Mouse (Mus musculus) limb, embryonic 15.5 days (tissue): ENCODE results near the gene Gm20388. TPM values are rescaled to one million over a fixed set of nuclear protein-coding genes. Genes with fewer than 3 reads are reported as not detected.
A peak's percentile ranks its signal among the peaks of the same experiment; 100 is the strongest.

ENCODE experiments used
- ATAC-seq: fragments of 200-750 bp; cut with Nextera tagmentation; 2 replicates; pipeline ENCODE4 v1.8.0; 2017; ENCODE audit warnings: low read depth, moderate TSS enrichment; ENCODE audit not compliant: insufficient number of reproducible peaks, low FRiP score, low TSS enrichment
- H3K27ac ChIP-seq: fragments of 300-500 bp; sonication (generic); 2 replicates; pipeline ENCODE4 v1.5.1; 2015; ENCODE audit warnings: moderate library complexity, mild to moderate bottlenecking, inconsistent platforms
- H3K27me3 ChIP-seq: fragments of 300-500 bp; sonication (generic); 2 replicates; pipeline ENCODE4 v1.6.1; 2015; ENCODE audit warnings: inconsistent platforms
- H3K36me3 ChIP-seq: fragments of 300-500 bp; sonication (generic); 2 replicates; pipeline ENCODE4 v1.6.1; 2015; ENCODE audit warnings: inconsistent platforms
- H3K4me1 ChIP-seq: fragments of 300-500 bp; sonication (generic); 2 replicates; pipeline ENCODE4 v1.6.1; 2015; ENCODE audit warnings: inconsistent platforms
- H3K4me2 ChIP-seq: fragments of 300-500 bp; sonication (generic); 2 replicates; pipeline ENCODE4 v1.6.1; 2015; ENCODE audit warnings: mild to moderate bottlenecking, inconsistent platforms
- H3K4me3 ChIP-seq: fragments of 300-500 bp; sonication (generic); 2 replicates; pipeline ENCODE4 v1.5.1; 2015; ENCODE audit warnings: mild to moderate bottlenecking, inconsistent platforms
- H3K9ac ChIP-seq: fragments of 300-500 bp; sonication (generic); 2 replicates; pipeline ENCODE4 v1.6.1; 2015; ENCODE audit warnings: inconsistent platforms
- H3K9me3 ChIP-seq: fragments of 300-500 bp; sonication (generic); 2 replicates; pipeline ENCODE4 v1.6.1; 2016; ENCODE audit warnings: inconsistent platforms
- WGBS: fragments of 180-500 bp; shearing (Covaris S2); methylation state at CpG from one replicate; pipeline ENCODE4 v1.1.7; 2015; 5-methylcytosine and 5-hydroxymethylcytosine counted together
- polyA plus RNA-seq: library from polyadenylated mRNA; unstranded; fragments of >200 nt; fragmentation: Nextera tagmentation; extraction: Ambion mirVana; gene quantifications from 2 replicates; pipeline ENCODE4 v1.2.1, GENCODE M21; 2015

Gene Gm20388
- polyA plus RNA-seq, 1 experiment from 2014 or later, result 4.9 TPM

DNA sequence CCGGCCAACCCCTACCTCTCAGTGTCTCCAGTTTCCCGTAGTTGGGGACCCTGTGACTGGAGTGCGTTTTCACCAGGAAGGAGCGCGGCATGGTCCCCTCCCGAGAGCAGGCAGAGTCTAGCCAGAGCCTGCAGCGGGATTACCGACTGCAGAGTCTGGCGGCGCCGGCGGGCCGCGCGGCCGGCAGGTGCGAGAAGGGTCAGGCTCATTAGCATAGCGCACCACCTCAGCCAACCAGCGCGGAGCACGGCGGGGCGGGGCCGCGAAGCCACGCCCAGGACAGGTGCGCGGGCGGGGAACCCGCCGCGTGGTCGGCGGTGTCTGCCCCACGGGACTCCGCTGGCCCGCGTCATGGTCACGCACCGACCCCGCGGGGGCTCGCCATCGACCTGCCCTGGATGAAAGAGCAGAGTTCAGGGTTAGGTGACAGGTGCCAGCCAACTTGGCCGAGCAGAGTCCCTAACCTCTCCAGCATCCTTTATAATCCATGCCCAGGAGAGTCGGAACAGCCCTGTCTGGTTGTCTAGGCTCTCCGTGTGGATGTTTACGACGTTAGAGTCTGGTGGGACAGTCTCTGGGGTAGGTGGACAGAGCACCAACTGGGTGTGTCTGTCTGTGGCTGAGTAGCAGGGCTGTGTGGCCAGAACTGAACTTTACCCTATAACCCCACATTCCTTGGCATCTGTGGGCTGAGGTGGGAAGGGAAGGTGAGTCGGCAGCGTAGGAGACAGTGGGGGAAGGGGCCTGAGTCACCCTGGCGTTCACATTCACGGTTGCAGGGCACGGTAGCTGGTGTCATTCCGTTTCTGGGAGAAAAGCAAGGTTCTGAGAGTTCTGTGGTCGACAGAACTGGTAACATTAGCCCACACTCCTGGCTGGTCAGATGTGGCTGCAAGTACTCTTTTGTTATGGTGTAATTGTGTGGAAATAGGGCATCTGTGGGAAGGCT is 2550.2 kb downstream of the Gm20388 start, which contains the start of gene Snai3:
Gene Snai3 (minus strand): TSS at position 210 of the 949 bp plus-strand sequence.
- no peak within 1 kb of the TSS for H3K9ac ChIP-seq
- 2% methylated on average over 50 of the region's 56 CpGs for WGBS

GRCm38 (mm10) chr8:122461473-122462148 is 2551.0 kb downstream of the Gm20388 start:
- Histone ChIP-seq H3K27ac (no peak overlapping the region), H3K9me3 (no peaks in the 10 kb centered on the region), H3K27me3 (peaks cover 61% of the 10 kb centered on the region), H3K4me1 (peaks cover 23% of the 10 kb centered on the region), H3K4me3 (no peak overlapping the region), H3K4me2 (no peak overlapping the region), H3K9ac (no peak overlapping the region), H3K36me3 (peaks cover 16% of the 10 kb centered on the region)
- ATAC-seq, result no peak
- 49% methylated on average over 11 of the region's 11 CpGs for WGBS

More for the DNA sequence above, 2550.2 kb downstream of the Gm20388 start, which contains the start of gene Snai3:
- Histone ChIP-seq H3K4me3 (peak within 1 kb of the TSS; percentile 33), H3K27ac (no peak within 1 kb of the TSS), H3K9me3 (no peaks in the 10 kb centered on the region), H3K4me1 (peaks cover 23% of the 10 kb centered on the region), H3K27me3 (peaks cover 67% of the 10 kb centered on the region), H3K4me2 (peak within 1 kb of the TSS; percentile 52), H3K36me3 (peaks cover 8% of the 10 kb centered on the region)
- no peak for ATAC-seq

DNA sequence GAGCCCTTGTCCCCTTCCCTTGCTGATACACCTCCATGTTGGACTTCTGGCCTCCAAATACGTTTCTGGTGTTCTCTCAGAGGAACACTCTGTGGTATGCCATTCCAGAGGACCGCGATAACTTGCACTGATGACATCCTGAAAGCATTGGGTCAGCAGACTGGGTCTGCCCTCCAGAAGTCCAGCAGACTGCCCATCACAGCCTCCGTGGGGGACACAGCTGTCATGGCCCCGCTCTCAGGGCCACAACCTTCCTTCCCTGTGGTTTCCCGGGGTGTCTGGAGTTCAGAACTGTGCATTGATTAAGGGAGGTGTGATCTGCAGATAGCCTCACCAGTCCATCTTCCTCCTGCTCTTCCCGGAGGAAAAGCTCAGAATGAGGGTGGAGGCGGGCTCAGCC is 2551.9 kb downstream of the Gm20388 start:
- H3K9ac ChIP-seq, result no peak overlapping the region
- no peak for ATAC-seq
- H3K9me3 ChIP-seq, result no peaks in the 10 kb centered on the region
- no peak overlapping the region for H3K27ac ChIP-seq
- peaks cover 25% of the 10 kb centered on the region for H3K36me3 ChIP-seq
- WGBS, result 69% methylated on average over 8 of the region's 8 CpGs
- no peak overlapping the region for H3K4me2 ChIP-seq
- H3K4me1 ChIP-seq, result peaks cover 23% of the 10 kb centered on the region
- H3K27me3 ChIP-seq, result peaks cover 59% of the 10 kb centered on the region
- H3K4me3 ChIP-seq, result no peak overlapping the region

GRCm38 (mm10) chr8:122463651-122464640 is 2553.3 kb downstream of the Gm20388 start:
- Histone ChIP-seq H3K27ac (no peak overlapping the region), H3K4me2 (no peak overlapping the region), H3K4me1 (peaks cover 23% of the 10 kb centered on the region), H3K9me3 (no peaks in the 10 kb centered on the region), H3K27me3 (peaks cover 45% of the 10 kb centered on the region), H3K9ac (no peak overlapping the region), H3K4me3 (no peak overlapping the region), H3K36me3 (peaks cover 39% of the 10 kb centered on the region)
- WGBS, result 46% methylated on average over 12 of the region's 12 CpGs
- no peak for ATAC-seq

GRCm38 (mm10) chr8:122464985-122465384 is 2554.3 kb downstream of the Gm20388 start:
- WGBS, result 61% methylated on average over 7 of the region's 7 CpGs
- no peak for ATAC-seq
- peaks cover 50% of the 10 kb centered on the region for H3K36me3 ChIP-seq

DNA sequence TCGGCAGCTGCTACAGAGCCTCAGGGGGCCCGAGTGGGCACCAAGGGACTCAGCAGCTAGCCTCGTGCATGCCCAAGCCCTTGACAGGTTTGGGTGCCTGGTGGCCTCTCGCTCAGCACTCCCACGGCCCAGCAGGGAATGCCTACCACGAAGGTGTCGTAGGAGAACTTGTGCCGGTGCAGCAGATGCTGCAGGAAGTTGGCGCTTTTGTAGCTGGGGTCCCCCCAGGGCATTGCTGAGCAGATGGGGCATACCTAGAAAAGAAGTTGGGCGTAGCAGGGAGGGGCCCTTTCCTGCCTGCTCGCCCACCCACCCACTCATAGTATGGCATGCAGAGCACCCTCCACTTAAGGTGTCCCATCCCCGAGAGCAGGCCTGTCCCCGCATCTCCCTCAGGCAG is 2557.2 kb downstream of the Gm20388 start:
- H3K4me1 ChIP-seq, result no peaks in the 10 kb centered on the region; the same call in 1 of the 2 replicates
- no peak overlapping the region for H3K27ac ChIP-seq
- 89% methylated on average over 13 of the region's 13 CpGs for WGBS
- H3K4me2 ChIP-seq, result no peak overlapping the region
- no peaks in the 10 kb centered on the region for H3K9me3 ChIP-seq
- no peak for ATAC-seq
- peaks cover 74% of the 10 kb centered on the region for H3K36me3 ChIP-seq
- no peak overlapping the region for H3K4me3 ChIP-seq
- no peak overlapping the region for H3K9ac ChIP-seq
- peaks cover 9% of the 10 kb centered on the region for H3K27me3 ChIP-seq

More at GRCm38 (mm10) chr8:122464985-122465384, 2554.3 kb downstream of the Gm20388 start:
- no peak overlapping the region for H3K4me3 ChIP-seq
- H3K9ac ChIP-seq, result no peak overlapping the region
- H3K27me3 ChIP-seq, result peaks cover 37% of the 10 kb centered on the region
- no peak overlapping the region for H3K27ac ChIP-seq
- H3K4me2 ChIP-seq, result no peak overlapping the region
- no peaks in the 10 kb centered on the region for H3K9me3 ChIP-seq
- peaks cover 20% of the 10 kb centered on the region for H3K4me1 ChIP-seq

- Histone ChIP-seq H3K27ac (no peak overlapping the region), H3K9me3 (no peaks in the 10 kb centered on the region), H3K27me3 (no peaks in the 10 kb centered on the region), H3K4me2 (no peak overlapping the region), H3K4me1 (peaks cover 7% of the 10 kb centered on the region), H3K4me3 (no peak overlapping the region), H3K36me3 (peaks cover 81% of the 10 kb centered on the region), H3K9ac (no peak overlapping the region)
- 84% methylated on average over 6 of the region's 6 CpGs for WGBS
- no peak for ATAC-seq
Observed at GRCm38 (mm10) chr8:122469407-122469806, 2558.8 kb downstream of the Gm20388 start.

- Histone ChIP-seq H3K36me3 (peaks cover 81% of the 10 kb centered on the region), H3K4me1 (peaks cover 13% of the 10 kb centered on the region), H3K9ac (no peak overlapping the region), H3K27ac (no peak overlapping the region), H3K27me3 (no peaks in the 10 kb centered on the region), H3K4me2 (no peak overlapping the region), H3K4me3 (no peak overlapping the region), H3K9me3 (no peaks in the 10 kb centered on the region)
- 82% methylated on average over 10 of the region's 10 CpGs for WGBS
- ATAC-seq, result no peak
Observed at GRCm38 (mm10) chr8:122469965-122470364, 2559.3 kb downstream of the Gm20388 start.

GRCm38 (mm10) chr8:122470691-122471090 is 2560.1 kb downstream of the Gm20388 start:
- H3K9me3 ChIP-seq, result no peaks in the 10 kb centered on the region
- H3K27me3 ChIP-seq, result no peaks in the 10 kb centered on the region
- H3K4me2 ChIP-seq, result no peak overlapping the region
- H3K4me1 ChIP-seq, result peaks cover 16% of the 10 kb centered on the region
- peaks cover 74% of the 10 kb centered on the region for H3K36me3 ChIP-seq
- H3K4me3 ChIP-seq, result no peak overlapping the region
- no peak overlapping the region for H3K9ac ChIP-seq
- no peak for ATAC-seq
- H3K27ac ChIP-seq, result no peak overlapping the region
- 77% methylated on average over 5 of the region's 5 CpGs for WGBS

GRCm38 (mm10) chr8:122473911-122474421 is 2563.3 kb downstream of the Gm20388 start:
- H3K27ac ChIP-seq, result no peak overlapping the region
- H3K27me3 ChIP-seq, result no peaks in the 10 kb centered on the region
- H3K4me1 ChIP-seq, result peaks cover 25% of the 10 kb centered on the region
- peaks cover 55% of the 10 kb centered on the region for H3K36me3 ChIP-seq
- no peak overlapping the region for H3K9ac ChIP-seq
- no peak overlapping the region for H3K4me2 ChIP-seq
- no peaks in the 10 kb centered on the region for H3K9me3 ChIP-seq
- no peak for ATAC-seq
- no peak overlapping the region for H3K4me3 ChIP-seq
- WGBS, result 84% methylated on average over 8 of the region's 8 CpGs
